Mouse (Mus musculus) embryonic facial prominence, embryonic 11.5 days (tissue): Measurements from ENCODE around the gene Phlpp1. TPM values are rescaled to one million over a fixed set of nuclear protein-coding genes. Genes with fewer than 3 reads are reported as not detected.

Source experiments
- ATAC-seq: fragments of 200-750 bp; cut with Nextera tagmentation; replicated peaks from 2 replicates; pipeline ENCODE4 v1.8.0; 2017; ENCODE audit warnings: low read depth; ENCODE audit not compliant: insufficient number of reproducible peaks, low FRiP score, low TSS enrichment
- DNase-seq: peaks from one replicate; pipeline ENCODE4 v3.0.0-alpha.2; 2015; ENCODE audit warnings: low spot score
- H3K27ac ChIP-seq: fragments of 300-500 bp; sonication (generic); replicated peaks from 2 replicates; pipeline ENCODE4 v1.5.1; 2014; ENCODE audit warnings: mild to moderate bottlenecking, low read depth, low read length, control low read depth
- H3K27me3 ChIP-seq: fragments of 300-500 bp; sonication (generic); 2 replicates; pipeline ENCODE4 v1.6.1; 2014; ENCODE audit warnings: mild to moderate bottlenecking, low read length, moderate library complexity, mixed read lengths; ENCODE audit not compliant: control insufficient read depth, insufficient read depth
- H3K36me3 ChIP-seq: fragments of 300-500 bp; sonication (generic); replicated peaks from 2 replicates; pipeline ENCODE4 v1.6.1; 2014; ENCODE audit warnings: low read depth, mild to moderate bottlenecking, low read length, moderate library complexity, mixed read lengths; ENCODE audit not compliant: control insufficient read depth, insufficient read depth
- H3K4me1 ChIP-seq: fragments of 300-500 bp; sonication (generic); 2 replicates; pipeline ENCODE4 v1.6.1; 2014; ENCODE audit warnings: low read length, mixed read lengths; ENCODE audit not compliant: control insufficient read depth, insufficient read depth
- H3K4me2 ChIP-seq: fragments of 300-500 bp; sonication (generic); 2 replicates; pipeline ENCODE4 v1.6.1; 2014; ENCODE audit warnings: low read depth, mild to moderate bottlenecking, control low read depth, low read length, moderate library complexity
- H3K4me3 ChIP-seq: fragments of 300-500 bp; sonication (generic); 2 replicates; pipeline ENCODE4 v1.5.1; 2014; ENCODE audit warnings: low read depth, low read length, control low read depth
- H3K9ac ChIP-seq: fragments of 300-500 bp; sonication (generic); replicated peaks from 2 replicates; pipeline ENCODE4 v1.6.1; 2014; ENCODE audit warnings: mild to moderate bottlenecking, control low read depth, low read length
- H3K9me3 ChIP-seq: fragments of 300-500 bp; sonication (generic); replicated peaks from 2 replicates; pipeline ENCODE4 v1.6.1; 2016; ENCODE audit warnings: mild to moderate bottlenecking, low read length, inconsistent platforms, mixed read lengths; ENCODE audit not compliant: control insufficient read depth
- WGBS: fragments of 180-500 bp; shearing (Covaris S2); extraction: QIAGEN DNeasy Blood & Tissue Kit; methylation state at CpG from one replicate; pipeline ENCODE4 v1.1.7; 2014; 5-methylcytosine and 5-hydroxymethylcytosine counted together
- polyA plus RNA-seq: library from polyadenylated mRNA; unstranded; fragments of >200 nt; fragmentation: Nextera tagmentation; extraction: Ambion mirVana; gene quantifications from 2 replicates; pipeline ENCODE4 v1.2.1, GENCODE M21; 2014

The Phlpp1 gene
- polyA plus RNA-seq, 1 experiment from 2014 or later: 3.8 TPM

- ATAC-seq (no peak), DNase-seq (no peak)
- Histone ChIP-seq H3K36me3 (no peaks in the 10 kb centered on the region), H3K27ac (no peak overlapping the region), H3K9me3 (no peaks in the 10 kb centered on the region), H3K4me2 (no peak overlapping the region), H3K4me3 (no peak overlapping the region), H3K27me3 (no peaks in the 10 kb centered on the region), H3K4me1 (no peaks in the 10 kb centered on the region), H3K9ac (no peak overlapping the region)
- 91% methylated on average over 1 of the region's 1 CpGs for WGBS
Observed at GRCm38 (mm10) chr1:106221371-106221770, 49.8 kb downstream of the Phlpp1 start.

DNA sequence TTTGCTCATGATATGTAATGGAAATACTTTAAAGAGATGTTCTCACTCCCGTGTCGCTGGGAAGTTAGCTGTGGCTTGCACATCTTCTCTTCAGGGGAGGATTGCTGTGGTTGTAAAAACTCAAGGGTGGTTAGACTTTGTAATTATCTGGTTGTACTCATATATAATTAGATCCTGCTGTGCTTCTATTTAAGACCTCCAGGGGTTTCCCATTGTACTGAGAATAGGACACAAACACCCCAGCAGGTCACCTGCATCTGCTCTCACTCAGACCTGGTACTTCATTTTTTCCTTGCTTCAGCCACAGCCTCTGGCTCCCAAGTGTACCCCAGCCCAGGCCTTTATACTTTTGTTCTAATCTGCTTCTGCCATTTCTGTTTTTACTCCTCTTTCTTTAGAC lies 50.4 kb downstream of the Phlpp1 start:
- WGBS: 17% methylated on average over 2 of the region's 2 CpGs
- Histone ChIP-seq H3K36me3 (no peaks in the 10 kb centered on the region), H3K27me3 (no peaks in the 10 kb centered on the region), H3K4me2 (no peak overlapping the region), H3K9ac (no peak overlapping the region), H3K4me1 (no peaks in the 10 kb centered on the region), H3K4me3 (no peak overlapping the region), H3K9me3 (no peaks in the 10 kb centered on the region), H3K27ac (no peak overlapping the region)
- no peak for DNase-seq
- ATAC-seq: no peak

GRCm38 (mm10) chr1:106226613-106227012 lies 55.1 kb downstream of the Phlpp1 start:
- WGBS: 86% methylated on average over 7 of the region's 7 CpGs
- H3K9me3 ChIP-seq: no peaks in the 10 kb centered on the region
- DNase-seq (no peak), ATAC-seq (no peak)
- H3K36me3 ChIP-seq: no peaks in the 10 kb centered on the region
- no peaks in the 10 kb centered on the region for H3K4me1 ChIP-seq
- H3K27me3 ChIP-seq: no peaks in the 10 kb centered on the region
- H3K4me2 ChIP-seq: no peak overlapping the region
- H3K9ac ChIP-seq: no peak overlapping the region
- H3K27ac ChIP-seq: no peak overlapping the region
- no peak overlapping the region for H3K4me3 ChIP-seq

DNA sequence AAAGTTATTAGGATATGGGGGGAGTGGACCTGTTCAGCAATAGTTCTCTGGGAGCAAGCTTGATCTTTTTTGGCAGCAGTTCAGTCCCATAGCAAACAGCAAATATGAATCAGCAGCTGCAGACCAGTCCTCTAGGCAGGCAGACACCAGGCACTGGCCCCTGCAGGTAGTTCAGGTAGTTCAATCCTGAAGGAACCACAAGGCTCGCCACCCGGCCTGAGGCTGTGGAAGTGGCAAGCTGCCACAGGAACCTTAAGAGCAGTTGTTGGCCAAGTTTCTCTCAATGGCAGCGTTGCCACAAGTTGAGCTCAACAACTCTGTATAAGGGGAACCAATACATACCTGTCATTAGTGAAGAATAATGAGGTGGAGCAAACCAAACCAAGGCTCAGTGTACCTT lies 58.8 kb downstream of the Phlpp1 start:
- DNase-seq: no peak
- no peaks in the 10 kb centered on the region for H3K9me3 ChIP-seq
- H3K36me3 ChIP-seq: no peaks in the 10 kb centered on the region
- no peak for ATAC-seq
- no peaks in the 10 kb centered on the region for H3K4me1 ChIP-seq
- H3K9ac ChIP-seq: no peak overlapping the region
- no peak overlapping the region for H3K27ac ChIP-seq
- WGBS: 83% methylated on average over 3 of the region's 3 CpGs
- no peaks in the 10 kb centered on the region for H3K27me3 ChIP-seq
- no peak overlapping the region for H3K4me2 ChIP-seq
- no peak overlapping the region for H3K4me3 ChIP-seq

- no peak overlapping the region for H3K4me3 ChIP-seq
- H3K4me1 ChIP-seq: no peaks in the 10 kb centered on the region
- no peak overlapping the region for H3K9ac ChIP-seq
- no peak overlapping the region for H3K4me2 ChIP-seq
- no peak for ATAC-seq
- DNase-seq: no peak
- 93% methylated on average over 5 of the region's 5 CpGs for WGBS
- H3K36me3 ChIP-seq: no peaks in the 10 kb centered on the region
- no peaks in the 10 kb centered on the region for H3K27me3 ChIP-seq
- no peak overlapping the region for H3K27ac ChIP-seq
- no peaks in the 10 kb centered on the region for H3K9me3 ChIP-seq
Observed at GRCm38 (mm10) chr1:106231345-106231744, 59.8 kb downstream of the Phlpp1 start.

DNA sequence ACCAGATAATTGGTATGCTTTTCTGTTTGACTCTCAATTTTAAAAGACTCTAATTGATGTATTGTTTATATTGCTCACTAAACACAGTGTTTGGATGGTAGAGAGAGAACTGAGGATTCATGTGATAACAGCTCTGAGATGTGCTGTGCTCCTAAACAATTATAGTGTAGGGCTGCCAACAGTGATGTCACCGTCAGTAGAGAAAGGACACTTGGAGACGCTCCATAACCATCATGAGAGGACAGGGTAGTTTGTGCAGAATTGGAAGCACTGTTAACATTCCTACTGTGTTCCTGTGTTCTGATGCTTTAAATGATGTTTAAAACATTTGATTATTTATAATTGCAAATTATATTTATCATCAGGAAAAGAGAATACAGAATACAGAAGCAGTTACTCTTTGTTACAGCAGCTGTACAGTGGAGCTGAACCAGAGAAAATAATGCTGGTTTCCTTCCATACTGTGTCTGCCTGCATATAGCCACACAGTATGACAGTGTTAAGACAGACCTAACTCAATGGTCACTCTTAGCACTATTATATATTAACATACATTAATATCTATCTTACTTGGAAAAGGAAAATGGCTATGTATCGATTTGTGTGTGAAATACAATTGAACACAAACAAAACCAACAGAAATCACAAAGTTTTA lies 60.4 kb downstream of the Phlpp1 start:
- no peaks in the 10 kb centered on the region for H3K36me3 ChIP-seq
- no peak for DNase-seq
- H3K9me3 ChIP-seq: no peaks in the 10 kb centered on the region
- H3K27me3 ChIP-seq: no peaks in the 10 kb centered on the region
- ATAC-seq: no peak
- no peak overlapping the region for H3K4me3 ChIP-seq
- no peak overlapping the region for H3K4me2 ChIP-seq
- H3K27ac ChIP-seq: no peak overlapping the region
- 87% methylated on average over 3 of the region's 3 CpGs for WGBS
- H3K4me1 ChIP-seq: no peaks in the 10 kb centered on the region
- no peak overlapping the region for H3K9ac ChIP-seq

DNA sequence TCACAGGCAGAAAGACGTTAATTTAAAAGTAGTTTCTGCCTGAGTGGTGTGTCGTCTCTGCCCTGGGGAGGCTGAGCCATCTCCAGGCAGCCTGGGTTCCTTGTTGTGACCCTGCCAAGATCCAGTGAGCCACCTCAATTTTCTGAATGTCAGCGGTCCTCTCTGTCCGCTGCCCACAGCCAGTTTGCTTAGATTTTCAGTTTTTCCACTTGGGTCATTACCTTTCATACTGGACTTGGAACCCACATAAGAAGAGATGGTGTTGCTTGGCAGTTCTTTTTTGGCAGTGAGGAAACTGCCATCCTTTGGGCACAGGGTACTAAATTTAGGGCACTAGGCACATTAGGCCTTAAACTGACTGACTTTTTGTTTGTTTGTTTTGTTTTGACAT lies 60.9 kb downstream of the Phlpp1 start:
- no peaks in the 10 kb centered on the region for H3K27me3 ChIP-seq

DNA sequence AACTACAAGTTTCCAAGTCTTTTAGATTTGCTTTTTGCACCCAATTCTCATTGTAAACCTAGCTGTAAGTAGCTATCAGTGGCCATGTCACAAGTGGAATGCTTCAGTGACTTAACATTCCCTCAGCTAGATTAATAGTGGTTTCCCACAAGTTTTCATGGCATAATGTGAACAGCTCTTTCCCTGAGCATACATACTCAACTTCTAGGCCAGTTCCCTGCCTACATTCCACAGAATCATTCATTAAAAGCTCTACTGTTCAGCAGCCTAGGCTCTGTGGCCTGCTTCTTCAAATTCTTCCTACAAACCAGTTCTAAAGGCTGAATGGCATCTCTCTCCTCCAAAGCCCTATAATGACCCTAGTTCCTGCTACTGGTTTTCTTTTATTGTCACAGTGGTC lies 65.4 kb downstream of the Phlpp1 start:
- no peaks in the 10 kb centered on the region for H3K36me3 ChIP-seq
- no peak overlapping the region for H3K9ac ChIP-seq
- H3K4me1 ChIP-seq: no peaks in the 10 kb centered on the region
- ATAC-seq (no peak), DNase-seq (no peak)
- no peaks in the 10 kb centered on the region for H3K27me3 ChIP-seq
- no peaks in the 10 kb centered on the region for H3K9me3 ChIP-seq
- no peak overlapping the region for H3K4me3 ChIP-seq
- no peak overlapping the region for H3K27ac ChIP-seq
- H3K4me2 ChIP-seq: no peak overlapping the region

More for the DNA sequence above, 60.9 kb downstream of the Phlpp1 start:
- no peak for ATAC-seq
- DNase-seq: no peak
- no peak overlapping the region for H3K27ac ChIP-seq
- H3K9me3 ChIP-seq: no peaks in the 10 kb centered on the region
- H3K4me3 ChIP-seq: no peak overlapping the region
- H3K36me3 ChIP-seq: no peaks in the 10 kb centered on the region
- H3K4me1 ChIP-seq: no peaks in the 10 kb centered on the region
- WGBS: 88% methylated on average over 4 of the region's 4 CpGs
- no peak overlapping the region for H3K4me2 ChIP-seq
- H3K9ac ChIP-seq: no peak overlapping the region
